Mouse (Mus musculus): ENCODE data around the gene Ube2s.

Ube2s gene

GRCm38 (mm10) chr7:4777851-4778637, 34.3 kb downstream of the Ube2s start:
- DNase-seq (ENCODE audit: low spot score in 2 of 2) = no peak

DNA sequence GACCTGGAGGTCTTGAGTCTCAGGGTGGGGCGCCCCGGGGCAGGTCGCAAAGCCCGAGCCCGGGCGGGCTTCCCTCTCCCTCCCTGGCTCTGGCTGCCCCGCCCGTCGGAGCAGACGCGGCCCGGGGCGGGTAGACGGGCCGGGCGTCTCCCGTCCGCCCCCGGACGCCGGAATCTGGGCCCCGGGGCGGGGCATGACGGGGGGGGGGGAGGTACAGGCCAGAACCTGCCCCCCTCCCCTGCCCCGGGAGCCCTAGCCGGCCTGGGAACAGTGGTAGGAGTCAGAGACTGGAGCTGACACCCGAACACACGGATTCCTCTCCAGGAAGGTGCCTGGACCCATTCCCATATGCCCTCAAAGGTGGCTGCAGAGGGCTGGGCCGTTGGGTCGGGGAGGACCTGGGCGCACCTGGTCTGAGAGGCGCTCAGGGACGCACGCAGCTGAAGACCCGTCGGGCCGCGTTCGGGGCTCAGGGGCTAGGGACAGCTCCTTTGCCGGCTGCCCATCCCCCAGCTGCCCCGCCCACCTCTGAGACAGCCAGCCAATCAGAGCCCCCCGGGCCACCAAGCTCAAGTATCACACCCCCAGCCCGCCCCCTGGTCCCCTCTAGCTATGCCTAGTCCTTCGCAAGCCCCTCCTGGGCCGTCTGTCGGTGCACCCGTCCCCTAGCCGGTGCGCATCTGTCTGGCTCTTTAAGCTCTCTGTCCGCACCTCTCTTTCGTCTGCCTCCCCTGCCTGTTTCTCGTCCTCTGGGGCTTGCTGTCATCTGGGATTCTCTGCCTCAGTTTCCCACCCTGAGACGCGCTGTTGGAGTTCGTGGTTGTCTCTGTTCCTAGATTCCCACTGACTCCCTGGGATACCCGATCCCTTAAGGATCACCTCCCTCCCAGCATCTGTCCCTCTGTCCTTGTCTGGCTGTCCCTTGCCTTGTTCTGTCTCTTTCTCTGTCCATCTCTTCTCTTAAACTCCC, 35.2 kb downstream of the Ube2s start:
- no peak for DNase-seq (ENCODE audit: low spot score in 2 of 2)

- no peak for DNase-seq (ENCODE audit: low spot score in 2 of 2)
Observed at GRCm38 (mm10) chr7:4776131-4776530, 36.3 kb downstream of the Ube2s start.

GRCm38 (mm10) chr7:4771202-4771601, 41.2 kb downstream of the Ube2s start, which contains the start of gene Fam71e2:
Gene Fam71e2, minus strand, starts transcription at chr7:4771302.
- DNase-seq (ENCODE audit: low spot score in 2 of 2) = no peak

- no peak for DNase-seq (ENCODE audit: low spot score in 2 of 2)
Observed at GRCm38 (mm10) chr7:4764946-4765710, 47.3 kb downstream of the Ube2s start.

DNA sequence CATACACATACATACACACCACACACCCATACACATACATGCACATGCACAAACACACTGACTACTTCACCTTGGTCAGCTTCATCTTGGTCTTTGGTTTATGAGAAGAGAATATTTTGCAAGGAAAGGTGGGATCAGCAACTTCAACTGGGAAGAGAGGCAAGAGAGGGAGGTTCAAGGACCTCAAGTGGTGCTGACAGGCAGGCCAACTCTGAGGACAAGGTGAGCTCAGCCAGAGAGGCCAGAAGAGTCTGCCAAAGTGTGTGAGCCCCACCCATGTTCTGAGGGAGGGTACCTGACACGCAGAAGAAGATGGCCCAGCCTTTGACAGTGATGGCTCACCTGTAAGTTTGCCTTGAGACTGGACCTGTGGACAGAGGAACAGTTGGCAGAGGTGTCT, 52.7 kb downstream of the Ube2s start:
- no peak for DNase-seq (ENCODE audit: low spot score in 2 of 2)

- peak; percentile 70 to 79 for DNase-seq (ENCODE audit: low spot score in 2 of 2)
Observed at GRCm38 (mm10) chr7:4752821-4753570, 59.4 kb downstream of the Ube2s start, which contains the start of gene Cox6b2. Gene Cox6b2, minus strand, starts transcription at chr7:4753094.

DNA sequence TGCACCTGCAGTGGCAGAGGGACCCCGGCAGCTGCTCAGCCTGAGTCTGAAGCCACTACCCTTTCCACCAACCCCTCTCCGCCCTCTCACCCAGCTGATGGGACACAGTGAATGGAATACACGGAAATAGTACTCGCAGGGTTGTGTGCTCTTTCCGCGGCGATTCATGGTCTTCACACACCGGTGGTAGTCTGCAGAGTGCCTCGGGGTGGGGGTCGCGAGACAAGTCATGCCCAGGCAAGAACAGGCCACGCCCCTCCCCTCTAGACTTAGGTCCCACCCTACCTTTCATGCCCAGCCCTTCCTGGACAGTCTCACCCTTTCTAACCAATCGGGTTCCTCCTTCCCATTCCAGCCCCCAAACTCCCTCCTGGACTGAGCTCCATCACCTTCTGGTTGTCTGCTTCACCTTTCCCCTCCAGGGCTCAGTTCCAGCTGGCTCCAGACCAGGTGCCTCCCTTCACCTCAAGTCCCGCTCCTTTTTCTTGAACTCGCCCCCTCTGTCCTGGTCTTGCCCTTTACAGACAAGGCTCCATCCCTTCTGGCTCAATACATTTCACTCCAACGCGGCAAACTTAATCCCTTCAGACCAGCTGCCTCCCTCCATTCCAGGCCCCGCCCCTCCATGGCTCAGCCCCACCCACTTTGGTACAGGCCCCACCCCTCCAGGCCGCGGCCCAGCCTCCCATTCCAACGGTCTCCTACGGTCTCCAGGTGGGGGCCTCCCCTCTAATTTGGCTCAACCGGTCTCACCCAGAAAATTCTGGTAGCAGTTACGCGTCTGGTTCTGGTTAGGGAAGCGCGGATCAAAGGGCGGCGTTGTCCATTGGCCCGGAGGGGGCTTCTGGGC, 60.2 kb downstream of the Ube2s start:
- peak; percentile 59 to 68 for DNase-seq (ENCODE audit: low spot score in 2 of 2)

DNA sequence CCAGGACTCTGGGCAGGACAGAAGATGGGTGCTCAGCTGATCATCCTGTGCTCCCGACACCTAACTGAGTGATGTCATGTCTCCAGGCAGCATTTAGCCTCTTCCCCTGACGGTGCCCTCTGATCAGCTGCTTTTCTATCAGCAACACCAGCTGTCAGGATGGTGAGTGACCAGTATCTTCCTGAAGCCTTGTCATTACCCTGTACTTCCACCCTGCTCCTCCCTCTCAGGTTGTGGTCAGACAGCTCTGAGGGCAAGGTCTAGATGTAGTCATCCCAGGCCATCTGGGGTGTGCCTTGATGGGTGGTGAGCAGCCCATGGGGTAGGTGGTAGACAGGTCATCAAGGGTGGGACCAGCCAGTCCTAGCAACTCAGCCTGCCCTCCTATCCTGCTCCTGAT, 63.2 kb downstream of the Ube2s start:
- no peak for DNase-seq (ENCODE audit: low spot score in 2 of 2)

GRCm38 (mm10) chr7:4748321-4748720, 64.1 kb downstream of the Ube2s start:
- no peak for DNase-seq (ENCODE audit: low spot score in 2 of 2)

GRCm38 (mm10) chr7:4747156-4747899, 65.1 kb downstream of the Ube2s start:
- no peak for DNase-seq (ENCODE audit: low spot score in 2 of 2)

DNA sequence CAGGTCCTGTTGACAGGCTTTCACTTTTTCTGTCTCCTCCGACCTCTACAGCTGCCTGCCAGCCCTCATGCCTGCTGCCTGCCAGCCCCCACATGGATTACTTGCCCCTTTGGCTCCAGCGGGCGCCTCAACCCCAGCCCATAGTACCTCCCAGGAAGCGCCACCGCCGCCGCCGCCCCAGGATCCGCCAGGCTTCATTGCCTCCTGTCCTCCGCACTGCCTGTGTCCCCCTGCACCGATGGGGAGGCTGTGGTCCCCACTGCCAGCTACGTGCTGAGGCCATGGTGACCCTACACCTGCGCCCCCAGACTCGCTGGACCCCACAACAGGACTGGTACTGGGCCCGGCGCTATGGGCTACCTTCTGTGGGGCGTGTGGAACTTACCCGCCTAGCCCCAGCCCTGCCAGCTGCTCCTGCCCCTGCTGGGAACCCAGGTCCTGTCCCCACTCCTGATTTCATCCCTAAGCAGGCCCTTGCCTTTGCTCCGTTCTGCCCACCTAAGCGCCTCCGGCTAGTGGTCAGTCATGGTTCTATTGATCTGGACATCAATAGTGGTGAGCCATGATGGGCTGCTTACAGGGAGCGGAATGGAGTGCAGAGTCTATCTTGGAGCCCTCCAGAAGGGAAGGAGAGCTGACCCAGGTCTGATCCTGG, 65.9 kb downstream of the Ube2s start:
- DNase-seq (ENCODE audit: low spot score in 2 of 2) = no peak

DNA sequence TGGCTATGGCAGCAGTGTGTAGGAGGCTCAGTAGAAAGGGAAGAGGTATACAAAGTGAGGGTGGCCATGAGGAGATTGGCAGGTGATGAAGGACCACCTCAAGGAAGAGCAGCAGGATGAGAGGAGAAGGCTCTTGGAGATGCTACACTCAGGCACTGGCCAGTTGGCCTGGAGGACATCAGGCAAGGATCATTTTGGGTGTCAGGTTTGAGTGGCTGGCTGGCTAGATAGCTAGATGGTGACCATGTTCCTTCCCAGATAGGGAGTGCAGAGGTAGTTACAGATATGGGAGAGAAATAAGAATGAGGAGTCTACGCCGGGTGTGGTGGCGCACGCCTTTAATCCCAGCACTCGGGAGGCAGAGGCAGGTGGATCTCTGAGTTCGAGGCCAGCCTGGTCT, 67.5 kb downstream of the Ube2s start:
- DNase-seq (ENCODE audit: low spot score in 2 of 2) = no peak

Data from spleen, postnatal 14 days (tissue).